Mouse (Mus musculus): ENCODE data around the gene Tecpr1. TPM values are rescaled to one million over a fixed set of nuclear protein-coding genes. Genes with fewer than 3 reads are reported as not detected.

Gene Tecpr1
- total RNA-seq (2017), result 30.0 to 63.8 TPM (median 35.3 TPM) in 3 replicates

- ATAC-seq (replicated peaks; ENCODE audit: insufficient number of reproducible peaks, low FRiP score, low TSS enrichment, poor library complexity, severe bottlenecking), result peak; percentile 87
These were observed at the start of gene Tecpr1 for GRCm38 (mm10) chr5:144223503-144223862. Gene Tecpr1 (minus strand): TSS chr5:144223615.

GRCm38 (mm10) chr5:144271772-144272171 lies 48.4 kb upstream of the Tecpr1 start:
- ATAC-seq (replicated peaks; ENCODE audit: insufficient number of reproducible peaks, low FRiP score, low TSS enrichment, poor library complexity, severe bottlenecking), result no peak

GRCm38 (mm10) chr5:144271118-144271517 lies 47.7 kb upstream of the Tecpr1 start:
- ATAC-seq (replicated peaks; ENCODE audit: insufficient number of reproducible peaks, low FRiP score, low TSS enrichment, poor library complexity, severe bottlenecking), result no peak

- no peak for ATAC-seq (replicated peaks; ENCODE audit: insufficient number of reproducible peaks, low FRiP score, low TSS enrichment, poor library complexity, severe bottlenecking)
These were observed 47.0 kb upstream of the Tecpr1 start for GRCm38 (mm10) chr5:144270420-144270819.

- ATAC-seq (replicated peaks; ENCODE audit: insufficient number of reproducible peaks, low FRiP score, low TSS enrichment, poor library complexity, severe bottlenecking), result no peak
These were observed 46.5 kb upstream of the Tecpr1 start for GRCm38 (mm10) chr5:144269926-144270325.

- no peak for ATAC-seq (replicated peaks; ENCODE audit: insufficient number of reproducible peaks, low FRiP score, low TSS enrichment, poor library complexity, severe bottlenecking)
These were observed 44.3 kb upstream of the Tecpr1 start for GRCm38 (mm10) chr5:144267535-144268241.

GRCm38 (mm10) chr5:144263496-144263895 lies 40.1 kb upstream of the Tecpr1 start:
- ATAC-seq (replicated peaks; ENCODE audit: insufficient number of reproducible peaks, low FRiP score, low TSS enrichment, poor library complexity, severe bottlenecking), result no peak

GRCm38 (mm10) chr5:144263082-144263481 lies 39.7 kb upstream of the Tecpr1 start:
- no peak for ATAC-seq (replicated peaks; ENCODE audit: insufficient number of reproducible peaks, low FRiP score, low TSS enrichment, poor library complexity, severe bottlenecking)

- ATAC-seq (replicated peaks; ENCODE audit: insufficient number of reproducible peaks, low FRiP score, low TSS enrichment, poor library complexity, severe bottlenecking), result no peak
These were observed 38.4 kb upstream of the Tecpr1 start for GRCm38 (mm10) chr5:144261829-144262228.

- no peak for ATAC-seq (replicated peaks; ENCODE audit: insufficient number of reproducible peaks, low FRiP score, low TSS enrichment, poor library complexity, severe bottlenecking)
These were observed 37.9 kb upstream of the Tecpr1 start for GRCm38 (mm10) chr5:144261309-144261708.

- no peak for ATAC-seq (replicated peaks; ENCODE audit: insufficient number of reproducible peaks, low FRiP score, low TSS enrichment, poor library complexity, severe bottlenecking)
These were observed 37.0 kb upstream of the Tecpr1 start for GRCm38 (mm10) chr5:144260464-144260863.

- no peak for ATAC-seq (replicated peaks; ENCODE audit: insufficient number of reproducible peaks, low FRiP score, low TSS enrichment, poor library complexity, severe bottlenecking)
These were observed 35.8 kb upstream of the Tecpr1 start for GRCm38 (mm10) chr5:144259228-144259627.

GRCm38 (mm10) chr5:144258687-144259086 lies 35.3 kb upstream of the Tecpr1 start:
- no peak for ATAC-seq (replicated peaks; ENCODE audit: insufficient number of reproducible peaks, low FRiP score, low TSS enrichment, poor library complexity, severe bottlenecking)

GRCm38 (mm10) chr5:144258131-144258611 lies 34.8 kb upstream of the Tecpr1 start:
- ATAC-seq (replicated peaks; ENCODE audit: insufficient number of reproducible peaks, low FRiP score, low TSS enrichment, poor library complexity, severe bottlenecking), result no peak

- no peak for ATAC-seq (replicated peaks; ENCODE audit: insufficient number of reproducible peaks, low FRiP score, low TSS enrichment, poor library complexity, severe bottlenecking)
These were observed 34.2 kb upstream of the Tecpr1 start for GRCm38 (mm10) chr5:144257451-144258110.

GRCm38 (mm10) chr5:144256888-144257287 lies 33.5 kb upstream of the Tecpr1 start:
- ATAC-seq (replicated peaks; ENCODE audit: insufficient number of reproducible peaks, low FRiP score, low TSS enrichment, poor library complexity, severe bottlenecking), result no peak

- ATAC-seq (replicated peaks; ENCODE audit: insufficient number of reproducible peaks, low FRiP score, low TSS enrichment, poor library complexity, severe bottlenecking), result no peak
These were observed 33.1 kb upstream of the Tecpr1 start for GRCm38 (mm10) chr5:144256541-144256870.

- peak; percentile 32; the same call in 1 of the 2 replicates for ATAC-seq (replicated peaks; ENCODE audit: insufficient number of reproducible peaks, low FRiP score, low TSS enrichment, poor library complexity, severe bottlenecking)
These were observed 32.5 kb upstream of the Tecpr1 start for GRCm38 (mm10) chr5:144255632-144256540.
